Mouse (Mus musculus) macrophage (primary cell): ENCODE measurements around the gene Slc15a4. TPM values are rescaled to one million over a fixed set of nuclear protein-coding genes. Genes with fewer than 3 reads are reported as not detected.
A peak's percentile ranks its signal among the peaks of the same experiment; 100 is the strongest.

ENCODE experiments used
- H3K27ac ChIP-seq: fragments of 350-480 bp; formaldehyde crosslinking; 2 replicates; pipeline ENCODE4 v1.9.0; 2021
- H3K36me3 ChIP-seq: fragments of 350-480 bp; formaldehyde crosslinking; 2 replicates; pipeline ENCODE4 v1.9.0; 2021; ENCODE audit errors: inconsistent target
- H3K4me3 ChIP-seq: fragments of 350-480 bp; formaldehyde crosslinking; 2 replicates; pipeline ENCODE4 v1.9.0; 2021; ENCODE audit errors: inconsistent target
- H3K79me2 ChIP-seq: fragments of 350-480 bp; formaldehyde crosslinking; 2 replicates; pipeline ENCODE4 v1.9.0; 2021; ENCODE audit errors: inconsistent target
- WGBS: methylation state at CpG from one replicate; pipeline ENCODE4 v1.1.7; 2026; ENCODE audit warnings: inconsistent platforms; ENCODE audit not compliant: missing documents; 5-methylcytosine and 5-hydroxymethylcytosine counted together
- polyA plus RNA-seq: library from polyadenylated mRNA; stranded (reverse); fragments of 250-400 nt; gene quantifications from 3 replicates; pipeline ENCODE4 v1.2.4, GENCODE M21; 2018; ENCODE audit warnings: inconsistent platforms

The Slc15a4 gene
- polyA plus RNA-seq, 1 experiment from 2014 or later: 331 TPM

DNA sequence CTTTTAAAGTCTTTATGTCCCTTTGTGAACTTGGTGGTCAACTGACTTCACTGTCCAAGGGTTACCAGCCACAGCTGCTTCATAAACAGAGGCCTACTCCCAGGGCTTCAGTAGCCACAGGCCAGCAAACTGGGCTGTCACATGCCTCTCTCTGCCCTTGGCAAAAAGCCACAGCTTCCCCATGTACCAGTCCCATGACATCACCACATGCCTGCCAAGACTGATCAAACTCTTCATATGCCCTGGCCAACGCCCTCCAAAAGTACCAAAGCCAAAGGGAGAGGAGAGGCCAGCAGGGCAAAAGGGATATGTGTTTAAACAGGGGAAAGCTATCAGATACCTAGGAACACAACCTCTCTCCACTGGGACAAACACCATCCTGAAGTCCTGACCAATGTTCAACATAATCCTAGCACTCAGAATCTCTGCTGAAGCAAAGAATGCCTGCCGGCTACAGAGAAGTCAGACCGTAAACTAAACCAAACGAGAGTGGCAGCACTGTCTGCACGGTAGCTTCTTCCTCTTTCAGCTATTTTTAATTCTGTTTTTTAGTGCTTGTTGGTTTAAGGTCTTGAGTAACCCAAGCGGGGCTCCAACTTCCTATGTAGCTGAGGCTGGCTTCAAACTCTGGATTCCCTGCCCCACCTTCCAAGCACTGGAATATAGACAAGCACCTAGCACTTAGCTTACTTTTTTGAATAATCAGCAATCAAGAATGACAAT is 21.7 kb downstream of the Slc15a4 start:
- Histone ChIP-seq H3K79me2 (peaks cover 96% of the 10 kb centered on the region), H3K27ac (peak overlapping the region; percentile 98), H3K36me3 (peaks cover 9% of the 10 kb centered on the region; the same call in 1 of the 2 replicates), H3K4me3 (no peak overlapping the region)
- WGBS: 0% methylated on average over 5 of the region's 6 CpGs

DNA sequence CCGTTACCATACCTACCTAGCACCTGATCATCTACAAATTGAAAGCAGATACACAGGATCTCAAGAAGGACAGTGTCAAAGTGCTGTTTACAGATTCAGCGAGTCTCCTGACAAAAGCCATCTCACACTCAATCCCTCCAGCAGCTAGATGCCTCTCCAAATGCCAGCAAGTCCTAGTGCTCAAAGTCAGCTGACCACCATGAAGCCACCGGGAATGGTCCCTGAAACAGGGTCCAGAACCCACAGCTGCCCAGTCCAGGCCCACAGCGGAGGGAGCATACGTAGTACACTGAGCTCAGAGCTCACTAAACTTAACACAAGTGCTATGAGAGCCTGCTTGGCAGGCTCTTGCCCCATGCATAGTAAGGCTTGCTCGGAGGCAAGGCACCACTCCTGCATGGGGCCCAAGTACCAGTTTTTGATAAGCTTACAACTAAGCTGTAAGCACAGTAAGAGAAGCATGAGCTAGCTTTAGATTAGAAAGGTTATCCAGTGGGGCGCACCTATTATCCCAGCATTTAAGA is 23.4 kb downstream of the Slc15a4 start:
- peaks cover 96% of the 10 kb centered on the region for H3K79me2 ChIP-seq
- WGBS: 91% methylated on average over 7 of the region's 7 CpGs
- peak overlapping the region; percentile 98 for H3K27ac ChIP-seq
- H3K36me3 ChIP-seq: peaks cover 26% of the 10 kb centered on the region
- no peak overlapping the region for H3K4me3 ChIP-seq

DNA sequence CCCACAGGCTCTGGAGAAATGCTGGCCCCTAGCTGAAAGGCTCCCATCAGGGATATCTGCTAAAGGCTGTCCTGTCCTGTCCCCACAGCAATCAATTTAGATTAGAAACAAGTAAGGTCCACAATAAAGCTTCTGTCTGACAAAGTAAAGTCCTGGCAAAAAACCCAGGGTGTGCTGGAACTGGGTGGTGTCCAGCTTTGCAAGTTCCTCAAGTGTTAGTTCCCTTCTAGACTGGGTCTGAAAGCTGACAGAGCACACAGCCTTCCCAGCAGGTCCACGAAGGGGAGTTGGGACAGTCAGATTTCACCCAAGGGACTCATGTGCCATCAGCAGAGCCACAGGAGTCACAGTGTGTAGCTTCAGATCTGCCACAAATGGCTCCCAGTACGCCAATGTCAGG is 25.2 kb downstream of the Slc15a4 start:
- Histone ChIP-seq H3K79me2 (peaks cover 96% of the 10 kb centered on the region), H3K36me3 (peaks cover 44% of the 10 kb centered on the region), H3K27ac (peak overlapping the region; percentile 98), H3K4me3 (no peak overlapping the region)
- 50% methylated on average over 2 of the region's 2 CpGs for WGBS

DNA sequence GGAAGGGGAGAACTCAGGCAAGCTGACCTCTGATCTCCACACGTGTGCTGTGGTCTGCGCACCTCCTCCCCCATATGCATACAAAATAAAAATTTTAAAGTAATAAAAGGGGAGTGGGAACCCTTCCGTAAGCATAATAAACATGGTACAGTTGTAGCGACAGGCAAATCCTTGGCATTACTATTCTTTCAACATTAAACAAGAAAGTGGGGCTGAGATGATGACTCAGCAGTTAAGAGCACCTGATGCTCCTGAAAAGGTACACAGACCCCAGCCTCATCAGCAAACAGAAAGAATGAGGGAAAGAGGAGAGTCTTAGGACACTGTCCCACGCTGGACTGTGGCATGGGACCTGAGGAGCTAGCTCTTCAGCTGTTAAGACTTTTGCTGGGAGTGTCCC is 29.7 kb downstream of the Slc15a4 start:
- Histone ChIP-seq H3K4me3 (no peak overlapping the region), H3K79me2 (peaks cover 100% of the 10 kb centered on the region), H3K36me3 (peaks cover 88% of the 10 kb centered on the region), H3K27ac (no peak overlapping the region)
- 93% methylated on average over 5 of the region's 5 CpGs for WGBS

DNA sequence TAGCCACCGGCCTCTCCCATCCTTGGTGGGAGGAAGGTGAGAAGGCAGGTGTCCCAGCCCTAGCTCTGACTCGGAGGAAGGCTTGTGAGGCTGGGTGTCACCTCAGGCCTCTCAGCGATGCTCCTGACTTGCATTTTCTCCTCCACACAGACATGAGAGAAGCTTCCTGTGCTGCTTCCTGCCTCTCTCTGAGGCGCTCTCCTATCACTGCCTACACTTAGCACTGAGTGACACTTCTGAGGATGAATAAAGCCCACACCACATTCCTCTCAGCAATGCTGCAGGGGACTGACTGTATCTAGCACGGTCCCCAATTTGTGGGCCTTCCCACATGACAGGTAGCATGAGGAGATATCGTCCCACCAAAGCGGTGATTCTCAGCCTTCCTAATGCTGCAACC is 35.8 kb downstream of the Slc15a4 start:
- Histone ChIP-seq H3K27ac (no peak overlapping the region), H3K36me3 (peaks cover 98% of the 10 kb centered on the region), H3K79me2 (peaks cover 81% of the 10 kb centered on the region), H3K4me3 (no peak overlapping the region)
- WGBS: 82% methylated on average over 7 of the region's 7 CpGs

DNA sequence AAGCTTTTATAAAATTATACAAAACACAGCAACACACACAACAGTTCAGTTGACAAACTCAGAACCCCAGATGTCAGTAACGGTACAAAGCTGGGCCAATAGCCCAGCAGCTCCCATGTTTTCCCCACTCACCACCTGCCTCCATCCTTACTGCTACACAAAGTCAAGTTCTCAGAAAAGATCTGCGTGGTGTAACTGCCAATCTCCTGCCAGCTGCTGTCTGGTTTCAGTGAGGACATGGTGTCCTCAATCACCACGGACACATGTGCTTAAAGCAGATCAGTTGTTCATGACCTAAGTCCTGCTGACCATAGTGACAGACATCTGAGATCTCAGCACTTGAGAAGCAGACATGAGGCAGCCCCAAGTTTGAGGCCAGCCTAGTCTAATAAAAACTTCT is 37.0 kb downstream of the Slc15a4 start:
- Histone ChIP-seq H3K27ac (no peak overlapping the region), H3K36me3 (peaks cover 92% of the 10 kb centered on the region), H3K4me3 (no peak overlapping the region), H3K79me2 (peaks cover 69% of the 10 kb centered on the region)
- WGBS: 93% methylated on average over 3 of the region's 3 CpGs

DNA sequence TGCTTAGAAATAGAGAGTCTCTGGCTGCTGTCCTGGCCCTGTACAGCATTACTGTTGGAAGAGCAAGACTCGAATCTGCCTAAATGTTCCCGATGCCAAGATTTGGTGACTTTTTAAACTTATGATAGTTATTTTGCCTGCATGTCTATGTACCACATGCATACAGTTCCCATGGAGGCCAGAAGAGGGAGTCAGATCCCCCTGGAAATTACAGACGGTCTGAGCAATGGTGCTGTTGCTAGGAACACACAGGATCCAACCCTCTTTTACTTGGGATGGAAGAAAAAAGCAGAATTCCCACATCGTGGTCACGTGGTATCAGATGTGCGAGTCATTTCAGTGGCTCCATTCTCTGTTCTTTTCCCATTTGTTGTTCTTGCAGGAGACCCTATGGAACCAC is 39.8 kb downstream of the Slc15a4 start:
- H3K4me3 ChIP-seq: no peak overlapping the region
- WGBS: 84% methylated on average over 6 of the region's 6 CpGs
- H3K36me3 ChIP-seq: peaks cover 64% of the 10 kb centered on the region
- H3K27ac ChIP-seq: no peak overlapping the region
- peaks cover 41% of the 10 kb centered on the region for H3K79me2 ChIP-seq

DNA sequence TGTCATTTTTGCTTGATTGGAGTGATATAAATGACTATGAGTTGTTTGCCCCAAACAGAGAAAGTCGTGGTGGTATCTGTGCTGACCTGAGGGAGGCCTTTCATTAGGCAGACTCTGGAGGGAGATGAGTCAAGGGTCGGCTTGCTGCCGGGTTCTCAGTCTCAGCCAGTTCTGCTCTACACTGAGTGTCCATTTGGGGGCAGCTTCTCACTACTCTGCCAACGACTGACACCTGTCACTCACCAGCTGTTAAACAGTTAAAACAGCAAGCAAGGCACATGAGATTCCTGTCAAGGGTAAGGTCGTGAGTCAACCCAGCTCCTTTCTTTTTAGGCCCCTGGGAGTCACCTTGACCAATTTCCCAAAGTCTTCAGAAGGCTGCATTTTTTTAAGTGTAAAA is 40.3 kb downstream of the Slc15a4 start:
- H3K36me3 ChIP-seq: peaks cover 60% of the 10 kb centered on the region
- no peak overlapping the region for H3K4me3 ChIP-seq
- 81% methylated on average over 5 of the region's 5 CpGs for WGBS
- no peak overlapping the region for H3K27ac ChIP-seq
- H3K79me2 ChIP-seq: peaks cover 36% of the 10 kb centered on the region

DNA sequence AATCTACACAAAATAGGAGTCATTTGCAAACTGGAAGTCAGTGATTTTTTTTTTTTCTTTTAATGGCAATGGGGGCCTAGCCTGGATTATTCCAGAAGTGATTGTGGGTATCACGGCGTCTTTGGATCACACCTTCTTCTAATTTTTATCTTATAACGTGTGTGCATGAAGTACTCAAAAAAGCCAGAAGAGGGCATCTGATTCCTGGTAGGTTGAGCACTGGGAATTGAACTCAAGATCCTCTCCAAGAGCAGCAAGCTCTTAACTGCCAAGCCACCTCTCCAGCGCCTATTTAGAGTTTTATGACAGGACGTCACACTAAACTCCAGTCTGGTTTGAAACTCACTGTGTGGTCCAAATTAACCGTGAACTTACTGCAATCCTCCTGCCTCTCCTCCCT is 44.8 kb downstream of the Slc15a4 start:
- H3K27ac ChIP-seq: no peak overlapping the region
- WGBS: 81% methylated on average over 6 of the region's 6 CpGs

DNA sequence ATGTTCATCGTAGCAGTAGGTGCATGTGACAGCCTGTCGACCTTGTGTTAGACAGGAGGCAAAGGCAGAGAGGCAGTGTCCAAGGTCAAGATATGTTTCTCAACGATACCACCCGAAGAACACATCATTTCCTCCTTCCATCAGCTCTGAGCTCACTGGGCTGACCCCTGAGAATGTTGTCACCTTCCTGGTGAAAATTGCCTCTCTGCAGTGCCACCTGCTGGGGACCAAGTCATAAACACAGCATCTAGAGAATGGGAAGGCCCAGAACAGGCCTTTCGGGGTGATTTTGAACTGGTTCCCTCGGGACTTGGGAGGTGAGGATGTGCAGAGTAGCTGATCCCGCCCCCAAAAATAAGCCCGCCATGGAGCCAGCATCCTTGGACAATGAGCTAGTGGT is 49.0 kb downstream of the Slc15a4 start:
- WGBS: 82% methylated on average over 8 of the region's 8 CpGs
- H3K36me3 ChIP-seq: no peaks in the 10 kb centered on the region
- H3K79me2 ChIP-seq: no peaks in the 10 kb centered on the region
- H3K4me3 ChIP-seq: no peak overlapping the region
- H3K27ac ChIP-seq: no peak overlapping the region

More for the DNA sequence above, 44.8 kb downstream of the Slc15a4 start:
- Histone ChIP-seq H3K4me3 (no peak overlapping the region), H3K36me3 (peaks cover 15% of the 10 kb centered on the region; the same call in 1 of the 2 replicates), H3K79me2 (no peaks in the 10 kb centered on the region)

DNA sequence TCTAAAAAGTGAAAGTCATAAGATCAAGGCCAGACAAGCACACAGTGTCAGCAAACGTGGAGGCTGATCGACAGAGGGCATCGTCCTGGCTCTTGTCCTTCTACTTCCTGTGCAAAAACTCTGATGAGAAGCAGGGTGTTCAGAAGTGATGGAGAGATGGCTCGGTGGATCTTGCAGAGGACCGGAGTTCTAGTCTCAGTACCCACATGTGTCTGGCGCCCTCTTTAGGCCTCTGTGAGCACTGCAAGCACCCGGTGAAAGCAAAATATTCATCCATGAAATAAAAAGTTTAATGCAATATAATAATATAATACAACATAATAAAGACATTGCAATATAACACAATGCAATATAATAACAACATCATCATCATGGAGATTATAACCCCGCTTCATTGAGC is 55.3 kb downstream of the Slc15a4 start:
- WGBS: 49% methylated on average over 8 of the region's 8 CpGs
- Histone ChIP-seq H3K27ac (no peak overlapping the region), H3K4me3 (no peak overlapping the region), H3K79me2 (no peaks in the 10 kb centered on the region), H3K36me3 (no peaks in the 10 kb centered on the region)

DNA sequence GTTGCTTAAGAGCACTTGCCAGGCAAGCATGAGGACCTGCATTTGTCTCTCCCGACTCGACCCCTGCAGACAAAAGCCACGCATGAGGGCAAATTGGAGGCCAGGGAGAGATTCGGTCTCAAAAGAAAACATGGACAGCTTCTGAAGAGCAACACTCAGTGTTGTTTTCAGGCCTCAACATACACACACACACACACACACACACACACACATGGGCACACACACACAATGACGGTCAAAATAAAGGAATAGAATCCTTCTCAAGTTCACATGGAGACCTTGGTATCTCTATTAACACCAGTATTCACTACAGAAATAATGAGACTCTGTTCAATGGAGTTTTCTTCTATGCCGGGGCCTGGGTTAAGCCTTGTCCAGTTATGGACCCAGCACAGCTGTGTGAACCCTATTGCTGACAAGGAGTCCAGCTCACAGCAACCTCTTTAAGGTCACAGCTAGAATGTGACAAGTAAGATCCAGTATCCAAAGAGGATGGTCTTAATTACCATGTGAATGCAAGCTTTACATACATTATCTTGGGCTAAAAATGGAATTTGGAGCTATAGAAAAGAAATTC is 65.4 kb downstream of the Slc15a4 start:
- Histone ChIP-seq H3K27ac (no peak overlapping the region), H3K4me3 (no peak overlapping the region), H3K79me2 (no peaks in the 10 kb centered on the region), H3K36me3 (no peaks in the 10 kb centered on the region)
- WGBS: 82% methylated on average over 6 of the region's 6 CpGs

DNA sequence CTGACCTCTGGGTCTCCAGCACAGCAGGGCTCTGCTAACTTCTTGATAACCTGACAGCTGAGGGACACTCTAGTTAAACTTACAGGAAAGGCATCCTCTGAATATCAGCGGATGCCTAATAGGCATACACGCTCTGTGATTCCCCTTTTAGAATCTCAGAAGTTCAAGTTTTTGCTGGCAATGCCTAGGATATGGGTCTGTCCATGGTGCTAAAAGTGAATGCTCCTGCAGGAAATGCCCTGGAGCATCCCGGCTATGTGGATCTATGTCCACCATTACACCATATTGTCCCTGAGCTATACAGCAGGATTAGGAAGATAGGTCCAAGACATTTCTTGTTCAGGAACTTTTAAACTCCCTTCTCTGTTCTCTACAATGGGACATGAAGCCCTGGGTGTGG is 71.6 kb downstream of the Slc15a4 start:
- Histone ChIP-seq H3K36me3 (no peaks in the 10 kb centered on the region), H3K79me2 (no peaks in the 10 kb centered on the region), H3K4me3 (no peak overlapping the region), H3K27ac (no peak overlapping the region)
- WGBS: 98% methylated on average over 3 of the region's 3 CpGs

DNA sequence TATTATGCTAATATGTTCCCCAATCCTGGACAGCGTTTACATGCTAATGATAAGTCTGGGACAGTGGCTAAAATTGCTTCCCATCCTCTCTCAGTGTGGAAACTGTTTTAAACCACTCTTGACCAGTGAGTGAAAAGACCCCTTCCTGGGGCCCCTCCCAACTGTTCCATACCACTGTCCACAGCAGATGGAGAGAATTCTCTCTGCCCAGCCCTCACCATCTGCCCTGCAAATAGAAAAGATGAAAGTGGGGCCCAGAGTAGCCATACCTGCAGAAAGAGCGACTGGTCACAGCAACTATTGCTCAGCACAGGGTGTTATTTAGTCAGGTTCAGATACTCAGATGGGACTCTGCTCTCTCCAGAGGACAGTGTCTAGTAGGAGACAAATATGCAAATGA is 84.6 kb downstream of the Slc15a4 start:
- no peak overlapping the region for H3K4me3 ChIP-seq
- no peaks in the 10 kb centered on the region for H3K79me2 ChIP-seq
- no peak overlapping the region for H3K27ac ChIP-seq
- H3K36me3 ChIP-seq: no peaks in the 10 kb centered on the region
- 85% methylated on average over 2 of the region's 2 CpGs for WGBS

DNA sequence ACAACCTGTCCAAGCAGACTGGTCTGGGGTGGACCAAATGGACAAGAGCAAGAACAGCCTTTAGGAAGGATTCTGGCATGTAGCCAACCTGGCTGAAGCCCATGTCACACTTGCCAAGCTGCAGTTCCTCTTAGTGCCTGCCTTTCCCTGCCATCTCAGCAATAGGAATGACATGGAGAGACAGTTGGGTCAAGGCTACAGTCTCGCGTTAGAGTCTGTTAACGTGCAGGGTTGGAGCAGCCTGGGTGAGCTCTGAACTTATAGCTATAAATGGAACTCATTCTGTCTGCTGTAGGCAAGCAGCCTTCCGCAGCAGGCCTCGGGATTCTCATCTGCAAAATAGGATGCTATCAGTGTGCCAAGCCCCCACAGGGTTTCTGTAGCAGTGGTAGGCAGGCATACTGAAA is 86.1 kb downstream of the Slc15a4 start:
- 91% methylated on average over 5 of the region's 5 CpGs for WGBS
- Histone ChIP-seq H3K79me2 (no peaks in the 10 kb centered on the region), H3K27ac (no peak overlapping the region), H3K4me3 (no peak overlapping the region), H3K36me3 (no peaks in the 10 kb centered on the region)
